Mouse (Mus musculus) megakaryocyte-erythroid progenitor cell, adult 5-6 weeks (primary cell): ENCODE measurements around the gene Sel1l2. TPM values are rescaled to one million over a fixed set of nuclear protein-coding genes. Genes with fewer than 3 reads are reported as not detected.
A peak's percentile ranks its signal among the peaks of the same experiment; 100 is the strongest.

Source experiments
- ATAC-seq: replicated peaks from 2 replicates; pipeline ENCODE4 v1.8.0; 2016; ENCODE audit warnings: mild to moderate bottlenecking, inconsistent platforms; ENCODE audit not compliant: severe bottlenecking, poor library complexity, low FRiP score, low TSS enrichment
- total RNA-seq, 2 experiments: library from RNA; stranded (forward) in 1 of 2; stranded (reverse) in 1 of 2; fragments of 200-1000, 215-1000 nt in 1 of 2; fragments of >200 nt in 1 of 2; fragmentation: Nextera tagmentation in 1 of 2; gene quantifications; 2 replicates each; pipeline ENCODE4 v1.2.3; 2014 to 2017

Sel1l2 gene
- total RNA-seq (2014; fragmentation: Nextera tagmentation), result not detected in 2 replicates
- not detected in 2 replicates for total RNA-seq (2017)

- no peak for ATAC-seq
Measured at GRCm38 (mm10) chr2:140389525-140389924, at the start of gene Sel1l2. Sel1l2 (minus strand) TSS chr2:140389706.

GRCm38 (mm10) chr2:140439081-140439480 lies 49.6 kb upstream of the Sel1l2 start:
- ATAC-seq, result no peak

- ATAC-seq, result peak; percentile 84
Measured at GRCm38 (mm10) chr2:140427283-140427682, 37.8 kb upstream of the Sel1l2 start.

GRCm38 (mm10) chr2:140425844-140426243 lies 36.3 kb upstream of the Sel1l2 start:
- peak; percentile 70 for ATAC-seq

GRCm38 (mm10) chr2:140395744-140396231 lies 6.3 kb upstream of the Sel1l2 start:
- peak; percentile 20; the same call in 1 of the 2 replicates for ATAC-seq

GRCm38 (mm10) chr2:140395179-140395578 lies 5.7 kb upstream of the Sel1l2 start, which contains the start of gene Macrod2:
Macrod2 (plus strand) TSS chr2:140395309.
- ATAC-seq, result peak; percentile 97

- no peak for ATAC-seq
Measured at GRCm38 (mm10) chr2:140364804-140365203, 24.7 kb downstream of the Sel1l2 start.

- ATAC-seq, result no peak
Measured at GRCm38 (mm10) chr2:140359905-140360304, 29.6 kb downstream of the Sel1l2 start.

GRCm38 (mm10) chr2:140342394-140342793 lies 47.1 kb downstream of the Sel1l2 start:
- no peak for ATAC-seq

- ATAC-seq, result no peak
Measured at GRCm38 (mm10) chr2:140330508-140331306, 58.8 kb downstream of the Sel1l2 start.

- no peak for ATAC-seq
Measured at GRCm38 (mm10) chr2:140302976-140303708, 86.4 kb downstream of the Sel1l2 start.

GRCm38 (mm10) chr2:140297155-140297554 lies 92.4 kb downstream of the Sel1l2 start:
- no peak for ATAC-seq

- no peak for ATAC-seq
Measured at GRCm38 (mm10) chr2:140293820-140294219, 95.7 kb downstream of the Sel1l2 start.

- ATAC-seq, result no peak
Measured at GRCm38 (mm10) chr2:140280808-140281207, 108.7 kb downstream of the Sel1l2 start.

GRCm38 (mm10) chr2:140255595-140256141 lies 133.8 kb downstream of the Sel1l2 start:
- no peak for ATAC-seq

GRCm38 (mm10) chr2:140254256-140254655 lies 135.2 kb downstream of the Sel1l2 start:
- ATAC-seq, result no peak

- ATAC-seq, result no peak
Measured at GRCm38 (mm10) chr2:140243105-140243504, 146.4 kb downstream of the Sel1l2 start.

GRCm38 (mm10) chr2:140242398-140242797 lies 147.1 kb downstream of the Sel1l2 start:
- ATAC-seq, result no peak

- no peak for ATAC-seq
Measured at GRCm38 (mm10) chr2:140237245-140237644, 152.3 kb downstream of the Sel1l2 start.

GRCm38 (mm10) chr2:140230295-140230694 lies 159.2 kb downstream of the Sel1l2 start:
- ATAC-seq, result no peak
